Mouse (Mus musculus) CH12.LX (cell line): Measurements from ENCODE around the gene Tbc1d22a. TPM values are rescaled to one million over a fixed set of nuclear protein-coding genes. Genes with fewer than 3 reads are reported as not detected.

ENCODE experiments used
- DNase-seq: peaks from one replicate; pipeline ENCODE4 v3.0.0-alpha.2; 2013; ENCODE audit errors: extremely low read depth
- H3K27ac ChIP-seq: 2 replicates; pipeline ENCODE4 v1.5.1; 2012; ENCODE audit warnings: low read depth, mild to moderate bottlenecking, control low read depth, moderate library complexity; ENCODE audit not compliant: insufficient read depth
- H3K27me3 ChIP-seq: replicated peaks from 2 replicates; pipeline ENCODE3; 2012; ENCODE audit warnings: inconsistent platforms
- H3K36me3 ChIP-seq, 2 experiments: replicated peaks in 1 of 2; 2 replicates each; pipeline versions ENCODE3 to v1.6.1; 2012; ENCODE audit warnings: inconsistent platforms in 1 of 2, low read length in 1 of 2, mild to moderate bottlenecking in 1 of 2, mixed read lengths in 1 of 2, moderate library complexity in 1 of 2; ENCODE audit not compliant: control insufficient read depth in 1 of 2, insufficient read depth in 1 of 2
- H3K4me1 ChIP-seq, 2 experiments: 2 replicates each; pipeline ENCODE4 v1.6.1; 2012; ENCODE audit warnings: inconsistent platforms in 1 of 2, moderate library complexity in 1 of 2; ENCODE audit not compliant: insufficient read depth in 2 of 2, control insufficient read depth in 1 of 2
- H3K4me2 ChIP-seq: 2 replicates; pipeline ENCODE4 v1.6.1; 2012; ENCODE audit warnings: low read depth, mild to moderate bottlenecking, control low read depth; ENCODE audit not compliant: poor library complexity, insufficient read depth, severe bottlenecking
- H3K4me3 ChIP-seq, 3 experiments: fragments of 150-350 bp in 1 of 3; sonication (generic) in 1 of 3; replicated peaks in 1 of 3; 2 replicates each; pipeline versions ENCODE3 to v1.5.1; 2011 to 2012; ENCODE audit warnings: low read depth in 2 of 3, low read length in 2 of 3, mild to moderate bottlenecking in 2 of 3, moderate library complexity in 2 of 3, control low read depth in 1 of 3, improper control_type of control experiment in 1 of 3, inconsistent platforms in 1 of 3, mixed read lengths in 1 of 3; ENCODE audit not compliant: poor library complexity in 1 of 3
- H3K79me2 ChIP-seq: replicated peaks from 2 replicates; pipeline ENCODE4 v1.6.1; 2012; ENCODE audit warnings: mild to moderate bottlenecking, moderate library complexity; ENCODE audit not compliant: control insufficient read depth, poor library complexity, insufficient read depth, severe bottlenecking; ENCODE audit errors: extremely low read depth
- H3K9ac ChIP-seq: 2 replicates; pipeline ENCODE4 v1.6.1; 2012; ENCODE audit warnings: low read depth, mild to moderate bottlenecking, control low read depth, moderate library complexity; ENCODE audit not compliant: insufficient read depth
- H3K9me3 ChIP-seq: replicated peaks from 2 replicates; pipeline ENCODE3; 2012; ENCODE audit warnings: low read length, inconsistent platforms, mixed read lengths
- BHLHE40 ChIP-seq: IDR thresholded peaks from 2 replicates; pipeline ENCODE4 v1.6.1; 2011; ENCODE audit warnings: mild to moderate bottlenecking, low read depth, low read length, improper control_type of control experiment
- CHD1 ChIP-seq: IDR thresholded peaks from 2 replicates; pipeline ENCODE4 v1.6.1; 2012; ENCODE audit warnings: low read depth, low read length, improper control_type of control experiment, inconsistent platforms
- CTCF ChIP-seq, 2 experiments: IDR thresholded peaks in 1 of 2; conservative IDR thresholded peaks in 1 of 2; 2 replicates each; pipeline ENCODE4 v1.5.1; 2011 to 2012; ENCODE audit warnings: low read depth in 2 of 2, low read length in 2 of 2, improper control_type of control experiment in 1 of 2, inconsistent platforms in 1 of 2, mild to moderate bottlenecking in 1 of 2, moderate library complexity in 1 of 2
- E2F4 ChIP-seq: IDR thresholded peaks from 2 replicates; pipeline ENCODE4 v1.6.1; 2011; ENCODE audit warnings: low read depth, low read length, improper control_type of control experiment; ENCODE audit not compliant: insufficient replicate concordance
- EP300 ChIP-seq: IDR thresholded peaks from 2 replicates; pipeline ENCODE4 v1.6.1; 2011; ENCODE audit warnings: low read length, improper control_type of control experiment
- HCFC1 ChIP-seq: IDR thresholded peaks from 2 replicates; pipeline ENCODE4 v1.6.1; 2012; ENCODE audit warnings: low read depth, mild to moderate bottlenecking, inconsistent platforms, low read length, improper control_type of control experiment
- IRF4 ChIP-seq: IDR thresholded peaks from 2 replicates; pipeline ENCODE4 v1.6.1; 2014; ENCODE audit warnings: low read depth, mild to moderate bottlenecking, inconsistent platforms, low read length, improper control_type of control experiment
- JUN ChIP-seq: IDR thresholded peaks from 2 replicates; pipeline ENCODE4 v1.6.1; 2011; ENCODE audit warnings: low read depth, mild to moderate bottlenecking, low read length, improper control_type of control experiment, moderate library complexity; ENCODE audit not compliant: insufficient read depth
- JUND ChIP-seq: conservative IDR thresholded peaks from 2 replicates; pipeline ENCODE4 v1.6.1; 2011; ENCODE audit warnings: low read depth, low read length, improper control_type of control experiment
- MEF2A ChIP-seq: IDR thresholded peaks from 2 replicates; pipeline ENCODE4 v1.6.1; 2014; ENCODE audit warnings: low read depth, mild to moderate bottlenecking, inconsistent platforms, low read length, improper control_type of control experiment, borderline replicate concordance
- MXI1 ChIP-seq: IDR thresholded peaks from 2 replicates; pipeline ENCODE4 v1.6.1; 2011; ENCODE audit warnings: mild to moderate bottlenecking, low read depth, low read length, improper control_type of control experiment
- NRF1 ChIP-seq: IDR thresholded peaks from 2 replicates; pipeline ENCODE4 v1.6.1; 2014; ENCODE audit warnings: low read depth, mild to moderate bottlenecking, inconsistent platforms, low read length, improper control_type of control experiment, moderate library complexity
- POLR2AphosphoS2 ChIP-seq: IDR thresholded peaks from 2 replicates; pipeline ENCODE4 v1.6.1; 2011; ENCODE audit warnings: low read depth, low read length, improper control_type of control experiment
- RAD21 ChIP-seq: IDR thresholded peaks from 2 replicates; pipeline ENCODE4 v1.6.1; 2011; ENCODE audit warnings: low read depth, mild to moderate bottlenecking, low read length, improper control_type of control experiment, moderate library complexity
- RCOR1 ChIP-seq: conservative IDR thresholded peaks from 2 replicates; pipeline ENCODE4 v1.6.1; 2012; ENCODE audit warnings: low read depth, mild to moderate bottlenecking, inconsistent platforms, low read length, improper control_type of control experiment
- TBP ChIP-seq: conservative IDR thresholded peaks from 2 replicates; pipeline ENCODE4 v1.6.1; 2011; ENCODE audit warnings: low read depth, low read length, improper control_type of control experiment
- UBTF ChIP-seq: IDR thresholded peaks from 2 replicates; pipeline ENCODE4 v1.6.1; 2012; ENCODE audit warnings: low read depth, mild to moderate bottlenecking, inconsistent platforms, low read length, improper control_type of control experiment, moderate library complexity
- USF1 ChIP-seq: IDR thresholded peaks from 2 replicates; pipeline ENCODE4 v1.6.1; 2014; ENCODE audit warnings: low read depth, mild to moderate bottlenecking, inconsistent platforms, low read length, improper control_type of control experiment
- ZC3H11A ChIP-seq: IDR thresholded peaks from 2 replicates; pipeline ENCODE4 v1.6.1; 2012; ENCODE audit warnings: low read depth, mild to moderate bottlenecking, inconsistent platforms, low read length, improper control_type of control experiment
- ZMIZ1 ChIP-seq: IDR thresholded peaks from 2 replicates; pipeline ENCODE4 v1.6.1; 2012; ENCODE audit warnings: low read depth, mild to moderate bottlenecking, inconsistent platforms, low read length, improper control_type of control experiment
- dilution Hi-C: fragments of 300-500 bp; cut with MboI; formaldehyde crosslinking; loops from 2 replicates; pipeline ENCODE4 v1.14.3; 2020; ENCODE audit warnings: low sequenced_read_pairs; ENCODE audit not compliant: extremely low pct_unique_long_range_greater_than_20kb, extremely low pct_ligation_motif_present
- in situ Hi-C: fragments of 300-500 bp; cut with MboI; formaldehyde crosslinking; loops from 3 replicates; pipeline ENCODE4 v1.14.3; 2019; ENCODE audit warnings: low sequenced_read_pairs, low pct_ligation_motif_present, low pct_unique_long_range_greater_than_20kb, mixed read lengths
- polyA plus RNA-seq: library from polyadenylated mRNA; unstranded; fragments of >175 nt; gene quantifications from 2 replicates; pipeline ENCODE4 v1.2.1, GENCODE M21; 2012; ENCODE audit warnings: low read depth; ENCODE audit not compliant: insufficient read length
- total RNA-seq, 2 experiments: library from RNA; depleted of rRNA; stranded (reverse); fragments of 300-350 nt in 1 of 2; fragments of >200 nt in 1 of 2; gene quantifications; 2 replicates each; pipeline ENCODE4 v1.2.3; 2012 to 2014

Tbc1d22a gene
- total and polyA plus RNA-seq, 3 experiments: 17.6 to 20.2 (median 19.4) TPM

DNA sequence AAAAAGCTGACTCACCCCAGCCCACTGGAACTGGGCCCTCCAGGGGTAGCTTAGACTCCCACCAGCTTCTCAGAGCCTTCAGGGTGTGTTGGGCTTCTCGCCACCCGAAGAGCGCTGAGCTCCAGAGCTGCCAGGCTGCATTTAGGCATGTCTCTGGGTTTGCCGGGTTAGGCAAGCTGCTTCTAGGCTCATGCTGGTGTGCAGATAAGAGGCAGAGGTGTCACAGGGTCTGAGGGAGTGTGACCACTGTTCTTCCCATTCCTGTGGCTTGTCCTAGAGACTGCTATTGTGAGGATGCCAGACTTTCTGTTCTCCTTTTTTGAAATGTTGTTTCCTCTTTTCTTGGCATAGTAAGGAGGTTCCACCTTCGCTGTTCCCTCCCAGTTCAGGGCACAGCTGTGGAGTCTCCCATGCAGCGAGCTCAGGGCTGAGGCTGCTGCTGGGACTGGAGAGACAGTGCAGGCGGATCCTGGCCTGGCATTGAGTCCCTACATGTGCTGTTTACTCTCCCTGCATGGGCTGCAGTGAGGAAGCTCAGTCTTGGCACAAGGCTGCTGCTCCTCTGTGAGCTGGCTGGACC is 10.8 kb downstream of the Tbc1d22a start:
- peaks cover 0 to 48% of the 10 kb centered on the region in 2 experiments; a peak in 2 of 4 replicates for H3K4me1 ChIP-seq
- H3K36me3 ChIP-seq: peaks cover 0 to 32% of the 10 kb centered on the region in 2 experiments
- H3K9me3 ChIP-seq: peaks cover 6% of the 10 kb centered on the region
- no peaks in the 10 kb centered on the region for H3K79me2 ChIP-seq
- H3K9ac ChIP-seq: no peak overlapping the region
- dilution Hi-C loops (no loop called here), in situ Hi-C loops (loop anchor here (25.0 kb wide), 1 partner anchor 337 kb away; no protein-coding TSS in a partner anchor)
- no peaks in the 10 kb centered on the region for H3K27me3 ChIP-seq
- no peak for DNase-seq
- TF ChIP-seq TBP (no peak), BHLHE40 (no peak), MXI1 (no peak), CTCF (conservative IDR thresholded peaks at IDR 0.05 in 1 of 2, IDR thresholded peaks at IDR 0.05 in 1 of 2; ENCODE audit: low read depth in 2 of 2, low read length in 2 of 2) (no peak), ZMIZ1 (no peak), IRF4 (no peak), ZC3H11A (no peak), RAD21 (no peak), CHD1 (no peak), EP300 (no peak)
- no peak overlapping the region for H3K4me2 ChIP-seq
- H3K27ac ChIP-seq: no peak overlapping the region
- no peak overlapping the region for H3K4me3 ChIP-seq

- Histone ChIP-seq H3K36me3 (peaks cover 0 to 32% of the 10 kb centered on the region in 2 experiments), H3K79me2 (no peaks in the 10 kb centered on the region), H3K4me3 (no peak overlapping the region), H3K27me3 (no peaks in the 10 kb centered on the region), H3K9ac (no peak overlapping the region), H3K9me3 (peaks cover 6% of the 10 kb centered on the region), H3K4me2 (no peak overlapping the region), H3K4me1 (peaks cover 0 to 46% of the 10 kb centered on the region in 2 experiments; a peak in 2 of 4 replicates), H3K27ac (no peak overlapping the region)
- DNase-seq: no peak
- in situ Hi-C loops: loop anchor here (25.0 kb wide), 1 partner anchor 336 kb away; no protein-coding TSS in a partner anchor
- TF ChIP-seq HCFC1 (no peak), POLR2AphosphoS2 (no peak), E2F4 (no peak), NRF1 (no peak), IRF4 (no peak), ZC3H11A (no peak), RCOR1 (no peak), RAD21 (no peak), MEF2A (no peak), BHLHE40 (no peak), UBTF (no peak), JUND (no peak), JUN (no peak), USF1 (no peak)
- dilution Hi-C loops: no loop called here
Observed at GRCm38 (mm10) chr15:86226221-86226620, 12.0 kb downstream of the Tbc1d22a start.
